Mouse (Mus musculus): Measurements from ENCODE around the gene Pard3. TPM values are rescaled to one million over a fixed set of nuclear protein-coding genes. Genes with fewer than 3 reads are reported as not detected.

Gene Pard3
- polyA plus RNA-seq, 1 experiment from 2014 or later: 7.0 TPM

DNA sequence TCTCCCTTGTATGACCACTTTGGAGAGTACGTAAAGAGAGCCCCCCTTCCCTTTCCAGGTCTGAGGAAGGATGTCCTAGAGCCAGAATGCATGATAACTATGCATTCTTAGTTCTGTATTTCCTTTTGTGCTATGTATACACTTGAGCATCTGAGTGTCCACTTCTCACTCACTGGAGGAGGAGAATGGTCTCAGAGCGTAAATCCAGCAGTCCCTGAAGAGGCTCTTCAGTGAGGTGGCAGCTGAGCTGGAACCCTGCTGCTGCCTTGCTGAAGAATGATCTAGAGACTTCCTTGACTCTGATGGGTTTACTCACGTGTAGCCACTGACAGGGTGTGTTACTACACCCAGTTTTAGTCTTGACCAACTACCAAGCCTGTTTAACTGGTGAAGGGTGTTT lies 107.2 kb downstream of the Pard3 start:
- Histone ChIP-seq H3K4me2 (ENCODE audit: low read depth, low read length) (no peak overlapping the region), H3K9ac (ENCODE audit: low read depth, low read length) (no peak overlapping the region), H3K27ac (ENCODE audit: low read length) (no peak overlapping the region), H3K36me3 (ENCODE audit: control insufficient read depth, insufficient read depth) (no peaks in the 10 kb centered on the region), H3K27me3 (ENCODE audit: control insufficient read depth, insufficient read depth, low read depth, low read length) (no peaks in the 10 kb centered on the region), H3K9me3 (replicated peaks; ENCODE audit: control insufficient read depth, low read length) (no peaks in the 10 kb centered on the region), H3K4me1 (ENCODE audit: control insufficient read depth, low read depth, low read length) (no peaks in the 10 kb centered on the region; the same call in 1 of the 2 replicates), H3K4me3 (ENCODE audit: low read depth, low read length) (no peak overlapping the region)
- ATAC-seq (ENCODE audit: low read depth): no peak
- 66% methylated on average over 3 of the region's 3 CpGs for WGBS (ENCODE audit: insufficient replicate concordance)

DNA sequence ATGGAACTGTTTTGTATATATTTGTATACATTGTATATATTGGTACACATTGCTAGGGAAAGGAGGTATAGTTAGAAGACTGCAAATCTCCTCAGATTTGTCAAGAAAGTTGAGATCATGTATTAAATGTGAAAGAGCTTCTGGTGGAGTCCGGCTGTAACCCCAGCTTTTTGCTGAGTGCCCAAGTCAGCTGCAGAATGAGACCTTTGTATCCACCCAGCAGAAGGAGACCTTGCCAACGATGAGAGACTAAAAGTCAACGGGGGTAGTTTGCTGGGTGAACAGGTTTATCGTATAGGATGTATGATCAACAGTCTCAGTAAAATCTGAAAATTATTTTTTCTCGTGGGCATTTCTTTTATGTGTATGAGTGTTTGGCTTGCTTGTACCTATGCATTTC lies 109.8 kb downstream of the Pard3 start:
- Histone ChIP-seq H3K9me3 (replicated peaks; ENCODE audit: control insufficient read depth, low read length) (no peaks in the 10 kb centered on the region), H3K4me2 (ENCODE audit: low read depth, low read length) (no peak overlapping the region), H3K27me3 (ENCODE audit: control insufficient read depth, insufficient read depth, low read depth, low read length) (no peaks in the 10 kb centered on the region), H3K4me3 (ENCODE audit: low read depth, low read length) (no peak overlapping the region), H3K36me3 (ENCODE audit: control insufficient read depth, insufficient read depth) (no peaks in the 10 kb centered on the region), H3K4me1 (ENCODE audit: control insufficient read depth, low read depth, low read length) (no peaks in the 10 kb centered on the region; the same call in 1 of the 2 replicates), H3K9ac (ENCODE audit: low read depth, low read length) (no peak overlapping the region), H3K27ac (ENCODE audit: low read length) (no peak overlapping the region)
- ATAC-seq (ENCODE audit: low read depth): no peak
- 59% methylated on average over 5 of the region's 5 CpGs for WGBS (ENCODE audit: insufficient replicate concordance)

DNA sequence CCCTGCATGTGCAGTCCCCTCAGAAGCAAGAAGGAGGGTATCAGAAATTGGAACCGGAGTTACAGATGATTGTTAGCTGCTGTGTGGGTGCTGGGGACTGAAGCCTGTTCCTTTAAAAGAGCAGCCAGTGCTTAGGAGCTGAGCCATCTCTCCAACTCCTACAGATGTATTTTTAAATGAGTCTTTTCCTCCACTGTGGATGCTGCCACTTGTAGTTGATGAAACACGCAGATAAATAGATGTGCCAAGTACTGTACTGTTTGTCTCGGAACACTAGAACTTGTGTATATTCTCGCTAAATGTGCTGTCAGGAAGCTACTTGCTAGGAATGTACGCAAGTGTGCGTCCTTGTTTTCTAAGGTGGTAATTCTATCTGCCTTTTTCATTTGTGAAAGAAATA lies 110.7 kb downstream of the Pard3 start:
- H3K4me3 ChIP-seq (ENCODE audit: low read depth, low read length): no peak overlapping the region
- no peaks in the 10 kb centered on the region for H3K9me3 ChIP-seq (replicated peaks; ENCODE audit: control insufficient read depth, low read length)
- H3K27ac ChIP-seq (ENCODE audit: low read length): no peak overlapping the region
- no peaks in the 10 kb centered on the region for H3K4me1 ChIP-seq (ENCODE audit: control insufficient read depth, low read depth, low read length)
- H3K27me3 ChIP-seq (ENCODE audit: control insufficient read depth, insufficient read depth, low read depth, low read length): no peaks in the 10 kb centered on the region
- no peak overlapping the region for H3K9ac ChIP-seq (ENCODE audit: low read depth, low read length)
- no peaks in the 10 kb centered on the region for H3K36me3 ChIP-seq (ENCODE audit: control insufficient read depth, insufficient read depth)
- ATAC-seq (ENCODE audit: low read depth): no peak
- H3K4me2 ChIP-seq (ENCODE audit: low read depth, low read length): no peak overlapping the region
- 66% methylated on average over 6 of the region's 6 CpGs for WGBS (ENCODE audit: insufficient replicate concordance)

DNA sequence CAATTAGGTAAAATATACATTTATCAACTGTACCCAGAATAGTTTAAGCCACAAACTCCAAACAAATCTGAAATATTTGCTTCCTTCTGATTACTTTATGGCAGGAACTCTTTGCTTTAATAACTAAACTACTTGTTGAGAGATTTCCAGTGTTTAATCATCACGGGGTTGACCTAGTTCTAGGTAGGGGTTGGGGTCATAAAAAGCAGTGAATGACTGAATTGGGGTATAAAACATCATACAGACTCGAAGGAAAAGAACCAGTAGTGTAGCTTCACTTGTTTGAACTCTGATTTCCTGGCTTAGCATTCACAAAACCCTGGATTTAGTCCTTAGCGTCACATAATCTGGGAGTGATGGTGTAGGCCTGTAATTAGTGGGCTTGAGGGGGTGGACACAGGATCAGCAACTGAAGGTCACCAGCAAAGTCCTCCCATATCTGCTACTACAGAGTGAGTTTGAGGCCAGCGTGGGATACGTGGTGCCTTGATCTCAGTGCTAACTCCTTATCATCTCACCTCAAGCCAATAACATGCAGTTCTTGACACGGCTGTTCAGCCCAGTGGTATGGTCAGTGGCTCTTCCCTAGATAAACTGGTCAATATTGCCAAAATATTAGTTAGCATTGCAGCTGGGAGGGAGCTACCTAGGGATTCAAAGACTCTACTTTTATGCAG lies 111.6 kb downstream of the Pard3 start:
- Histone ChIP-seq H3K4me3 (ENCODE audit: low read depth, low read length) (no peak overlapping the region), H3K27ac (ENCODE audit: low read length) (no peak overlapping the region), H3K9ac (ENCODE audit: low read depth, low read length) (no peak overlapping the region), H3K36me3 (ENCODE audit: control insufficient read depth, insufficient read depth) (no peaks in the 10 kb centered on the region), H3K9me3 (replicated peaks; ENCODE audit: control insufficient read depth, low read length) (no peaks in the 10 kb centered on the region), H3K27me3 (ENCODE audit: control insufficient read depth, insufficient read depth, low read depth, low read length) (no peaks in the 10 kb centered on the region), H3K4me2 (ENCODE audit: low read depth, low read length) (no peak overlapping the region), H3K4me1 (ENCODE audit: control insufficient read depth, low read depth, low read length) (no peaks in the 10 kb centered on the region)
- 46% methylated on average over 6 of the region's 6 CpGs for WGBS (ENCODE audit: insufficient replicate concordance)
- ATAC-seq (ENCODE audit: low read depth): no peak

DNA sequence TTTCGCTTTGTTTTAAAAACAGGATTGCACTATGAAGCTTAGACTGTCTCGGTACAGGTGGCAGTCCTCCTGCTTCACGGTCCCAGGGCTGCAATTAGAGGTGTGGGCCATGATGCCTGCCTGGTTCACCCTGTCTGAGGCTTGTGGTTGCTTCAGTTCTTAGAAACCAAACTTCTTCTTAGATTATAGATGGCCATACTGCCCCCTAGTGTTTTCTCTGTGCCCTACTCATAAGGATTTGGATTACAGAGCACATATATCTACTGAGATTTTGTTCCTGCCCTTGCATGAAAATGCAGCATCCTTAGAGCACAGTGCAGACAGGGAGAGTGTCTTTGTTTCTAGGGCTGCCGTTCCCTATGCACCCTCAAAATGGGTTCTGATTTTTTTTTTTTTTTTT lies 114.9 kb downstream of the Pard3 start:
- WGBS (ENCODE audit: insufficient replicate concordance): 40% methylated on average over 4 of the region's 4 CpGs
- Histone ChIP-seq H3K4me2 (ENCODE audit: low read depth, low read length) (no peak overlapping the region), H3K9ac (ENCODE audit: low read depth, low read length) (no peak overlapping the region), H3K27me3 (ENCODE audit: control insufficient read depth, insufficient read depth, low read depth, low read length) (no peaks in the 10 kb centered on the region), H3K4me3 (ENCODE audit: low read depth, low read length) (no peak overlapping the region), H3K36me3 (ENCODE audit: control insufficient read depth, insufficient read depth) (no peaks in the 10 kb centered on the region), H3K27ac (ENCODE audit: low read length) (no peak overlapping the region), H3K9me3 (replicated peaks; ENCODE audit: control insufficient read depth, low read length) (no peaks in the 10 kb centered on the region), H3K4me1 (ENCODE audit: control insufficient read depth, low read depth, low read length) (peaks cover 5% of the 10 kb centered on the region; the same call in 1 of the 2 replicates)
- no peak for ATAC-seq (ENCODE audit: low read depth)

DNA sequence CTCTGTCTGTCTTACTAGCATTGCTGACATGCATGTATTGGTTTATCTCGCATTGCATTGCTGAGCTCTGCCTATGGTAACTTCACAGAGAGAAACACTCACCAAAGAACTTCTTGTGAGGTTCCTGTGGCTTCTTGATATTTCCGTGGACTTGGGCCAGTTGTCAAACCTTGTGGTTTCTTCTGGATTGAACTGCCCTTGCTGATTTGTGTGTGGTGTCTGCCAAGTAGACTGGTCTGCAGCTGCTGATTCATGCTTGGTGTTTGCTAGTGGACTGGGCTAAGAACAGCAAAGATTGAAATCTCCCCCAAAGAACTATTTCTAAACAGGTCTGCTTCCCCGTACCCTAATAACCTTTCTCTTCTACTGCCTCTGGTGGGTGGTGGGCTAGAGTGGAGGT lies 117.6 kb downstream of the Pard3 start:
- Histone ChIP-seq H3K4me2 (ENCODE audit: low read depth, low read length) (no peak overlapping the region), H3K36me3 (ENCODE audit: control insufficient read depth, insufficient read depth) (no peaks in the 10 kb centered on the region), H3K27me3 (ENCODE audit: control insufficient read depth, insufficient read depth, low read depth, low read length) (no peaks in the 10 kb centered on the region), H3K27ac (ENCODE audit: low read length) (no peak overlapping the region), H3K9ac (ENCODE audit: low read depth, low read length) (no peak overlapping the region), H3K9me3 (replicated peaks; ENCODE audit: control insufficient read depth, low read length) (no peaks in the 10 kb centered on the region), H3K4me1 (ENCODE audit: control insufficient read depth, low read depth, low read length) (peaks cover 5% of the 10 kb centered on the region; the same call in 1 of the 2 replicates), H3K4me3 (ENCODE audit: low read depth, low read length) (no peak overlapping the region)
- 39% methylated on average over 3 of the region's 3 CpGs for WGBS (ENCODE audit: insufficient replicate concordance)
- no peak for ATAC-seq (ENCODE audit: low read depth)

DNA sequence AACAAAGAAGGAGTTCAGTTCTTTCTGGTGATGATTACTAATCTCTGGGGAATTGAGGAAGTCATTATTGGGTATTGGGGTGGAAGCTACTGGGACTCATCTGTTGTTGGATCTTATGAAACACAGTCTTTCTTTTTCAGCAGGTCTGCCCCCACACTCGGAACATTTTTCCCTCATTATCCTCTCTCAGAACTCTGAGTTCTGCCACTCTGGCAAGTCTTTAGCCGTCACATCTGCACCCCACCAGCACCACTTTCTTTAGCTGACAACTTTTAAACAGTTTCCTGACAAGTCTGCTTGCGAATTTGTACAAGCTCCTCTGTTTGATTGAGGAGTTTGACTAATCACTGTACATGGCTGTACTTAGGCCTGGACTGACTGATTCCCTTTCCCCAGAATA lies 118.4 kb downstream of the Pard3 start:
- Histone ChIP-seq H3K4me2 (ENCODE audit: low read depth, low read length) (no peak overlapping the region), H3K4me3 (ENCODE audit: low read depth, low read length) (no peak overlapping the region), H3K27ac (ENCODE audit: low read length) (no peak overlapping the region), H3K27me3 (ENCODE audit: control insufficient read depth, insufficient read depth, low read depth, low read length) (no peaks in the 10 kb centered on the region), H3K9ac (ENCODE audit: low read depth, low read length) (no peak overlapping the region), H3K4me1 (ENCODE audit: control insufficient read depth, low read depth, low read length) (peaks cover 5% of the 10 kb centered on the region; the same call in 1 of the 2 replicates), H3K9me3 (replicated peaks; ENCODE audit: control insufficient read depth, low read length) (no peaks in the 10 kb centered on the region), H3K36me3 (ENCODE audit: control insufficient read depth, insufficient read depth) (no peaks in the 10 kb centered on the region)
- no peak for ATAC-seq (ENCODE audit: low read depth)
- WGBS (ENCODE audit: insufficient replicate concordance): 44% methylated on average over 3 of the region's 3 CpGs

DNA sequence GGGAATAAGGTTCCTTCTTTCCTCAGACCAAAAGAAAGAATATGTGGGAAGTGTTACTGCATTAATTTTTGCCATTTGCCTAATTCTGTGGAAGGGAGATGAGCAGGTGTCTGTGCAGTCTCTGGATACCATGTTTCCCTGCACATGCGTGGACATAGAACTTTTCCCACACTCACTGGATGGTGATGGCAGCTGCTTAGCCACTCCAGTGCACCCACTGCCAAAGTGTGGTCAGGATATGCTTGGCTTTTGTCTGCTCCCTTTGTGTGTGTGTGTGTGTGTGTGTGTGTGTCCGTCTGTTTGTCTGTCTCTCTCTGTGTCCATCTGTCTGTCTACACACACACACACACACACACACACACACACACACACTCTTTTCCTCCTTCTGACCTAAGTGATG lies 119.8 kb downstream of the Pard3 start:
- Histone ChIP-seq H3K4me3 (ENCODE audit: low read depth, low read length) (no peak overlapping the region), H3K4me1 (ENCODE audit: control insufficient read depth, low read depth, low read length) (peaks cover 5% of the 10 kb centered on the region; the same call in 1 of the 2 replicates), H3K36me3 (ENCODE audit: control insufficient read depth, insufficient read depth) (no peaks in the 10 kb centered on the region), H3K9ac (ENCODE audit: low read depth, low read length) (no peak overlapping the region), H3K4me2 (ENCODE audit: low read depth, low read length) (peak overlapping the region; percentile 20; the same call in 1 of the 2 replicates), H3K27me3 (ENCODE audit: control insufficient read depth, insufficient read depth, low read depth, low read length) (no peaks in the 10 kb centered on the region), H3K27ac (ENCODE audit: low read length) (peak overlapping the region; percentile 57), H3K9me3 (replicated peaks; ENCODE audit: control insufficient read depth, low read length) (no peaks in the 10 kb centered on the region)
- no peak for ATAC-seq (ENCODE audit: low read depth)
- WGBS (ENCODE audit: insufficient replicate concordance): 28% methylated on average over 2 of the region's 2 CpGs

DNA sequence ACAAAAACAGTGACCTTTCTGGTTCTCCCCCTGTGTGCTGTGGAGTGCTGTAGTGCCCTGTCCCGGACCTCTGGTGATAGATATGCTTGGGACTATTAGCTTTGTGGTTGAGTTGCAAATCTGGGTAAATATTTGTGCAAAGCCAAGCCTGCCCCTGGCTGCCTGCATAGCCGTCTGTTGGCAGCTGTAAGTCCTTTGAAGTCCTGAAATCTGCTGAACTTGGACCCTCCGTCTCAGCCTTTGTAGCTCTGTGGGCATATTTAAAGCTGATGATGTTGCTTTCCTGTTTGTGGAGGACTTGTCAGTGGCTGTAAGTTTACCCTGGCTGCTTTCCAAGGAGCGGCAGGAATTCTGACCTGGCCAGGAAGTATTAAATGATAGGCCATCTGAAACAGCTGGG lies 120.3 kb downstream of the Pard3 start:
- ATAC-seq (ENCODE audit: low read depth): peak; percentile 84
- no peak overlapping the region for H3K4me3 ChIP-seq (ENCODE audit: low read depth, low read length)
- H3K4me2 ChIP-seq (ENCODE audit: low read depth, low read length): no peak overlapping the region
- no peaks in the 10 kb centered on the region for H3K36me3 ChIP-seq (ENCODE audit: control insufficient read depth, insufficient read depth)
- no peaks in the 10 kb centered on the region for H3K27me3 ChIP-seq (ENCODE audit: control insufficient read depth, insufficient read depth, low read depth, low read length)
- peaks cover 5% of the 10 kb centered on the region; the same call in 1 of the 2 replicates for H3K4me1 ChIP-seq (ENCODE audit: control insufficient read depth, low read depth, low read length)
- H3K9ac ChIP-seq (ENCODE audit: low read depth, low read length): no peak overlapping the region
- WGBS (ENCODE audit: insufficient replicate concordance): 30% methylated on average over 4 of the region's 4 CpGs
- H3K27ac ChIP-seq (ENCODE audit: low read length): no peak overlapping the region; the same call in 1 of the 2 replicates
- H3K9me3 ChIP-seq (replicated peaks; ENCODE audit: control insufficient read depth, low read length): no peaks in the 10 kb centered on the region

All from liver, embryonic 16.5 days (tissue).